Mouse (Mus musculus) midbrain, embryonic 14.5 days (tissue): Measurements from ENCODE around the gene Il17rc. TPM values are rescaled to one million over a fixed set of nuclear protein-coding genes. Genes with fewer than 3 reads are reported as not detected.

Experiments
- ATAC-seq: fragments of 200-750 bp; cut with Nextera tagmentation; 2 replicates; pipeline ENCODE4 v1.8.0; 2017; ENCODE audit warnings: moderate number of reproducible peaks, moderate library complexity; ENCODE audit not compliant: low FRiP score, low TSS enrichment
- DNase-seq: peaks from one replicate; pipeline ENCODE4 v3.0.0-alpha.2; 2015
- H3K27ac ChIP-seq: fragments of 300-500 bp; sonication (generic); replicated peaks from 2 replicates; pipeline ENCODE4 v1.5.1; 2014; ENCODE audit warnings: mild to moderate bottlenecking, low read depth, low read length, moderate library complexity
- H3K27me3 ChIP-seq: fragments of 300-500 bp; sonication (generic); 2 replicates; pipeline ENCODE4 v1.6.1; 2014; ENCODE audit warnings: low read length, control low read depth, mixed read lengths; ENCODE audit not compliant: control insufficient read depth, insufficient read depth
- H3K36me3 ChIP-seq: fragments of 300-500 bp; sonication (generic); 2 replicates; pipeline ENCODE4 v1.6.1; 2014; ENCODE audit warnings: low read length, control low read depth; ENCODE audit not compliant: control insufficient read depth, insufficient read depth
- H3K4me1 ChIP-seq: fragments of 300-500 bp; sonication (generic); 2 replicates; pipeline ENCODE4 v1.6.1; 2014; ENCODE audit warnings: mild to moderate bottlenecking, antibody characterized with exemption, low read length, control low read depth; ENCODE audit not compliant: control insufficient read depth, insufficient read depth
- H3K4me2 ChIP-seq: fragments of 300-500 bp; sonication (generic); 2 replicates; pipeline ENCODE4 v1.6.1; 2014; ENCODE audit warnings: mild to moderate bottlenecking, low read length, moderate library complexity
- H3K4me3 ChIP-seq: fragments of 300-500 bp; sonication (generic); replicated peaks from 2 replicates; pipeline ENCODE4 v1.5.1; 2014; ENCODE audit warnings: low read depth, low read length
- H3K9ac ChIP-seq: fragments of 300-500 bp; sonication (generic); replicated peaks from 2 replicates; pipeline ENCODE4 v1.6.1; 2014; ENCODE audit warnings: mild to moderate bottlenecking, low read length, moderate library complexity
- H3K9me3 ChIP-seq: fragments of 300-500 bp; sonication (generic); 2 replicates; pipeline ENCODE4 v1.6.1; 2016; ENCODE audit warnings: low read length, control low read depth, mixed read lengths; ENCODE audit not compliant: control insufficient read depth
- WGBS: fragments of 180-500 bp; shearing (Covaris S2); extraction: QIAGEN DNeasy Blood & Tissue Kit; methylation state at CpG from one replicate; pipeline ENCODE4 v1.1.7; 2014; 5-methylcytosine and 5-hydroxymethylcytosine counted together
- polyA plus RNA-seq: library from polyadenylated mRNA; unstranded; fragments of >200 nt; fragmentation: Nextera tagmentation; extraction: Ambion mirVana; gene quantifications from 2 replicates; pipeline ENCODE4 v1.2.1, GENCODE M21; 2014

Gene Il17rc
- polyA plus RNA-seq, 1 experiment from 2014 or later, result 0.93 TPM

DNA sequence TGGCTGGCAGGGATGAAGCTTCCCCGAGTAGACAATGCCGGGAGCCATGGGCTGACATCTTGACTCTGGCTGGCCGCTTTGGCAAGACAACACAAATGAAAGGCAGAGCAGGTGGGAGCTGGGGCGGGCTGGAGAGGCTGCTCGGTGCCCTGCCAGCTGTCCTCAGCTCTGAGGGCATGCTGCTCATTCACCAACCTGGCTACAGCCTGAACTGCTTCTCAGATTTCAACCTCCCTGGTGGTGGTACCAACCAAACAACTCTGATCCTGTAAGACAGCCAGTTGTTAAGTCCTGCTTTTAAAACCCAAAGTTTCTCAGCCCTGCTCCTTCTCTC lies 37.7 kb downstream of the Il17rc start:
- no peaks in the 10 kb centered on the region for H3K4me1 ChIP-seq
- H3K9me3 ChIP-seq, result no peaks in the 10 kb centered on the region
- no peak overlapping the region for H3K4me3 ChIP-seq
- no peaks in the 10 kb centered on the region for H3K27me3 ChIP-seq
- 48% methylated on average over 5 of the region's 5 CpGs for WGBS
- no peak for ATAC-seq
- H3K36me3 ChIP-seq, result peaks cover 11% of the 10 kb centered on the region
- no peak overlapping the region for H3K4me2 ChIP-seq
- H3K9ac ChIP-seq, result no peak overlapping the region
- H3K27ac ChIP-seq, result no peak overlapping the region
- no peak for DNase-seq

DNA sequence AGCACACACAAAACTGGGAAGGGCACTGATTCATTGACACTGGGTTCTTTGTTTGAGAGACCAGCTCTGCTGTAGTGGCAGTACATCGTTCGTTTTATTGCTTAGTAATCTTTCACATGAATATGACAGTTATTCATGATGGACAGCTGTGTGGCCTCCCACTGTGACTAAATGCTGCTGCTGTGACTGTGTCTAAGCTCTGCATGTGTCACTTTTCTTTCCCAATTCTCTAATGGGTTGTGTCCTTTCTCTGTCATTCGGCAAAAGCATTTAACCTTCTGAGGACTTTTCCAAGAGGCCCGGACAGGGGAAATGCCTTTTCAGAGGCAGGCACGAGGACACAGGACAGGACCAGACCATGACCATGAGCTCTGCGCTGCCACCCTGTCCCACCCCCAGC lies 42.7 kb downstream of the Il17rc start:
- H3K4me1 ChIP-seq, result no peaks in the 10 kb centered on the region
- 92% methylated on average over 6 of the region's 6 CpGs for WGBS
- H3K4me2 ChIP-seq, result no peak overlapping the region
- H3K27ac ChIP-seq, result no peak overlapping the region
- DNase-seq (no peak), ATAC-seq (no peak)
- H3K9me3 ChIP-seq, result no peaks in the 10 kb centered on the region
- no peaks in the 10 kb centered on the region for H3K27me3 ChIP-seq
- peaks cover 62% of the 10 kb centered on the region for H3K36me3 ChIP-seq
- no peak overlapping the region for H3K9ac ChIP-seq
- H3K4me3 ChIP-seq, result no peak overlapping the region

DNA sequence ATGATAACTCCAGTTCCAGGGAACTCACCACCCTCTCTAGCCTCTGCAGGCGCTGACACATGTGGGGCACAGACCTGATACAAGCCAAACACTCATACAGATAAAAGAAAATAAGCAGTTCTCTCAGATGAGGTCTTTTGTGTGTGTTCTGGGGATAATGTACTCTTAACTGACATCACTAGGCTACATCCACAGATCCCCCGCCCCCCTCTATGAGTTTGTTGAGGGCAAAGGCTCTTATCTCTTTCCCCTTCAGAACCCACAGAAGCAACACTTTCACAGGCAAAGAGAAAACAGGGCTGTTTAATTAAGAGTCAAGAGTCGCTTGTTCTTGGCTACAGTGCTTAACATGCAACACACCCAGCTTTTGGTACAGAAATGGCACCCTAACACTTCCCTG lies 43.4 kb downstream of the Il17rc start:
- no peaks in the 10 kb centered on the region for H3K4me1 ChIP-seq
- WGBS, result 97% methylated on average over 3 of the region's 3 CpGs
- H3K9ac ChIP-seq, result no peak overlapping the region
- H3K27ac ChIP-seq, result no peak overlapping the region
- no peak overlapping the region for H3K4me2 ChIP-seq
- peaks cover 68% of the 10 kb centered on the region for H3K36me3 ChIP-seq
- no peaks in the 10 kb centered on the region for H3K27me3 ChIP-seq
- no peak for ATAC-seq
- H3K9me3 ChIP-seq, result no peaks in the 10 kb centered on the region
- no peak overlapping the region for H3K4me3 ChIP-seq
- no peak for DNase-seq

DNA sequence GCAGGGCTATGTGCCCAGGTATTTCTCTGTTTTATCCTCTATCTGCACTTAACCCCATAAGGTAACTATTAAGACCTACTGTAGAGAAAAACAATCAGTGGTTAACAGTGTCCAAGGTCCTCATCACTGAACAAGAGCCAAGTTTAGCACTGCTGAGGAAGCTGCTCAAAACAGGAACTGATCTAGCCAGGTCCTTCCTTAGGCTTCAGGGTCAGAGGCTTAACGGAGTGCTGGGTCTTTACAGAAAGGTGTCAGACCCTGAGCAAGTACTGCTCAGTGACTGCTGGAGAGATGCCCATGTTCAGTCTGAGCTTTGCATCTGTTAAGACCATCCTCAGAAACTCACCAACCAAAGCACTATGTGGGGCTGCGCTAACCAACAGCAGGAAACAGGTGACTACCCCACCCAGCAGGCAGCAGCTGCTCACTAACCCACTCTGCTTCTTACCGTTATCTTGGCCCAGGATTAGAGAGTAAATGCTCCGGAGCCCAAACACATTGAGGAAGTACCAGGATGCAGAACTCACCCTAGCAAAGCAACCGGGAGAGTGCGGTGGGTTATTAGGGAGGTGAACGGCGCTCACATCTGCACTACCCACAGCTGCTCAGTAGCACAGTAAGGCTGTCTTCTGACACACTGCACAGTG lies 46.3 kb downstream of the Il17rc start:
- Histone ChIP-seq H3K27ac (no peak overlapping the region), H3K4me1 (no peaks in the 10 kb centered on the region), H3K36me3 (peaks cover 88% of the 10 kb centered on the region), H3K4me2 (no peak overlapping the region), H3K9me3 (no peaks in the 10 kb centered on the region), H3K9ac (no peak overlapping the region), H3K4me3 (no peak overlapping the region), H3K27me3 (no peaks in the 10 kb centered on the region)
- WGBS, result 98% methylated on average over 8 of the region's 8 CpGs
- DNase-seq, result no peak
- no peak for ATAC-seq

DNA sequence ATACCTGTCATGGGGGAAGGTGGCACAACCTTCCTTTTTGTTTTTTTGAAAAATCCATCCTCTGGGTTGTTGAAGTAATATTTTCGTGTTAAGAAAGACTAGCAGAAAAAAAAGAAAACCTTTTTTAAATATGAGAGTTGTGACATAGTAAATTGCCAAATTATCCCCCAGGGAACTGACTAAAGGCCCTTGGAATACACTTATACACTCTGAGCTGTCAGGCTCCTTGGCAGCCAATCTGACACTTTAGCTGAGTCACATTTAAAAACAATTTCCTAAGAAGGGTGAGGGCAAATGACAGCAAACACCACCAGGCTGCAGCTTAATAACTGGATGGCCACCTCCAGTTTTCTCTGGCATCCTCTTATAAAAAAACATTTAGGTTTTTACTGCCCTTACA lies 51.1 kb downstream of the Il17rc start:
- Histone ChIP-seq H3K4me1 (no peaks in the 10 kb centered on the region), H3K4me2 (no peak overlapping the region), H3K9ac (no peak overlapping the region), H3K27me3 (no peaks in the 10 kb centered on the region), H3K27ac (no peak overlapping the region), H3K36me3 (peaks cover 54% of the 10 kb centered on the region), H3K9me3 (no peaks in the 10 kb centered on the region), H3K4me3 (no peak overlapping the region)
- DNase-seq, result no peak
- no peak for ATAC-seq
- WGBS, result 90% methylated on average over 1 of the region's 1 CpGs

DNA sequence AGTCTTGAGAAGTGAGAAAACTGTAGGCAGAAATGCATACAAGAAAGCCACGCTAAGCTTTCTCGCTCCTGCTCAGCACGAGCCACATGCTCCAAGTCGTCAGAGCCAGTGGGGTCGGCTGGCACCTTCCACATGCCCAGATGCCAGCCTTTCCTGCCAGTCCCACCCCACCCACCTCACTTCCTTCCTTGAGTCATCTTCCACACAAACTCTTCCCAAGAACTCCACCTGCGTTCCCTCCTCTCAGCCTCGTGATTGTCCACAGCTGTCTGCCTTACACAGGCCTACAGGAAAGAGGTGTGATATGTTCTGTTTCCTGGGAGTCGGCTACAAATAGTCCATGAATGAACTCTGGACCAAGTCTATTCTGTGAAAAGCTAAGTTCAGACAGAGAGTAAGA lies 52.2 kb downstream of the Il17rc start:
- no peak overlapping the region for H3K4me2 ChIP-seq
- H3K27me3 ChIP-seq, result no peaks in the 10 kb centered on the region
- DNase-seq (no peak), ATAC-seq (no peak)
- no peak overlapping the region for H3K4me3 ChIP-seq
- H3K27ac ChIP-seq, result no peak overlapping the region
- 93% methylated on average over 8 of the region's 8 CpGs for WGBS
- H3K9me3 ChIP-seq, result no peaks in the 10 kb centered on the region
- peaks cover 45% of the 10 kb centered on the region for H3K36me3 ChIP-seq
- H3K9ac ChIP-seq, result no peak overlapping the region
- no peaks in the 10 kb centered on the region for H3K4me1 ChIP-seq

DNA sequence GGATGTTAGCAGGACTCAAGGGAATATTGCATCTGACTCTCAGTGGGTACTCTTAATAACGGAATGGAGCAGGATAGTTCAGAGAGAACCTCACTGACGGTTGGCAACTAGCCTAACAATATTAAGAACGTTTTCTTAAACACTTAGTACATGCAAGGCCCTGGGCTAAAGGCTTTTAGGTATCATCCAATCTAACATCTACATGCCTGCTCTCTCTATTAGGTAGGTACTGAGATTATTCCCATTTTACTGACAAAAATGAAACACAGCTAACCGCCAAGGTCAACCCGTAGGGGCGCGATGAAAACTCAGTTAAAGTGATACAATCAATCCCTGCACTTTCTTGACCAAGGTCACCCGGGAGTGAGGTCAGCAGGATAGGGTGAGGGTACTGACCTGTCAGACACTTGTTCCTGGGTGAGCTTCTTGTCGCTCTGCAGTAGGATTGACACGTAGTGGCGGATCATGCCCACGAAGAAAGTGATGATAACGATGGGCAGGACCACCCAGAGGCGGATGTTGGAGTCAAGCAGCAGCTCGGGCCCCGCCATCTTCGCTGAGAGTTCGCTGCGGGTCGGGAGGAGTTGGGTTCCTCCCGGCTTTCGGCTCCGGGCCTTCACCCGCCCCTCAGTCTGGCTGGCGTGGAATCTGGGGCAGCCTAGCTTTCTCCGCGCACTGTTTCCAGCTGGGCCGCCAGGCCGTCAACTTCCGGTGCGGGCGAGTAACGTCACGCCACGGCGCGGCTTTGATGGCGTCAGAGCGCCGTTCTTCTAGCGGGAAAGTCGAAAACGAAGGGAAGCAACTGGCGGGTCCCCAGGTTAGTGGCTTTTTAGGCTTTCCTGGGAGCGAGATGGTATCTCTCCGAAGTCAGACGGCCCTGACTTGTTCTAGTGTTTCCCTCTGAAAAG lies 60.0 kb downstream of the Il17rc start, which contains the start of the genes Emc3 and Fancd2:
TSS of gene Emc3 (minus strand) at position 721 of the 908 bp plus-strand sequence.
TSS of gene Fancd2 (plus strand) at position 751 of the 908 bp plus-strand sequence.
- Histone ChIP-seq H3K9me3 (no peaks in the 10 kb centered on the region), H3K4me2 (peak within 1 kb of the TSS; percentile 72), H3K4me3 (peak within 1 kb of the TSS; percentile 90), H3K36me3 (0 out of 2 replicates have a peak, but pooled peaks cover 3% of the 10 kb centered on the region), H3K27ac (0 out of 2 replicates have a peak within 1 kb of the TSS, but pooled peaks have one; percentile 63), H3K27me3 (no peaks in the 10 kb centered on the region), H3K4me1 (peaks cover 10% of the 10 kb centered on the region; the same call in 1 of the 2 replicates), H3K9ac (peak within 1 kb of the TSS; percentile 80)
- DNase-seq (peak; percentile 95), ATAC-seq (peak; percentile 85; the same call in 1 of the 2 replicates)
- WGBS, result 2% methylated on average over 47 of the region's 47 CpGs

DNA sequence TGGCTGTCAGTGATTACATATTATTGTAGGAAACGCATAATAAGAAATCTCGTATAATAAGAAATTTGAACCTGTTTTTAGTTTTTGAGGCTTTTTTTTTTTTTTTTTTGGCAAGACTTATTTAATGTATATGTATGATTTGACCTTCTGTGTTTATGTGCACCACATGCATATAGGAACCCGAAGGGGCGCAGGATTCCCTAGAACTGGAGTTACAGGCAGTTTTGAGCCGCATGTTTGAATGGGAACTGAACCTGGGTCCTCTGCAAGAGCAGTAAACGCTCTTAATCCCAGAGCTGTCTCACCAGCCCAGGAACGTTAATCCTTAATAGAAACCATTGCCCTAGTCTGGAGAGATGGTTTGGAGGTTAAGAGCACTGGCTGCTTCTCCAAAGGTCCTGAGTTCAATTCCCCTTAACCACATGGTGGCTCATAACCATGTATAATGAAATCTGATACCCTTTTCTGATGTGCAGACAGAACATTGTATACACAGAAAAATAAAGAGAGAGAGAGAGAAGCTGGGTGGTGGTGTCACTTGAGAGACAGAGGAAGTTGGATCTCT lies 60.7 kb downstream of the Il17rc start:
- H3K9ac ChIP-seq, result peak overlapping the region; percentile 80; the same call in 1 of the 2 replicates
- peak overlapping the region; percentile 72 for H3K4me2 ChIP-seq
- peak overlapping the region; percentile 90 for H3K4me3 ChIP-seq
- no peaks in the 10 kb centered on the region for H3K9me3 ChIP-seq
- ATAC-seq (no peak), DNase-seq (no peak)
- WGBS, result 6% methylated on average over 7 of the region's 7 CpGs
- peaks cover 10% of the 10 kb centered on the region; the same call in 1 of the 2 replicates for H3K4me1 ChIP-seq
- H3K27ac ChIP-seq, result no peak overlapping the region
- 0 out of 2 replicates have a peak, but pooled peaks cover 3% of the 10 kb centered on the region for H3K36me3 ChIP-seq
- no peaks in the 10 kb centered on the region for H3K27me3 ChIP-seq
